Mouse (Mus musculus): ENCODE data around the gene Rgl2. TPM values are rescaled to one million over a fixed set of nuclear protein-coding genes. Genes with fewer than 3 reads are reported as not detected.
A peak's percentile ranks its signal among the peaks of the same experiment; 100 is the strongest.

The Rgl2 gene
- polyA plus RNA-seq, 1 experiment = 528 TPM

DNA sequence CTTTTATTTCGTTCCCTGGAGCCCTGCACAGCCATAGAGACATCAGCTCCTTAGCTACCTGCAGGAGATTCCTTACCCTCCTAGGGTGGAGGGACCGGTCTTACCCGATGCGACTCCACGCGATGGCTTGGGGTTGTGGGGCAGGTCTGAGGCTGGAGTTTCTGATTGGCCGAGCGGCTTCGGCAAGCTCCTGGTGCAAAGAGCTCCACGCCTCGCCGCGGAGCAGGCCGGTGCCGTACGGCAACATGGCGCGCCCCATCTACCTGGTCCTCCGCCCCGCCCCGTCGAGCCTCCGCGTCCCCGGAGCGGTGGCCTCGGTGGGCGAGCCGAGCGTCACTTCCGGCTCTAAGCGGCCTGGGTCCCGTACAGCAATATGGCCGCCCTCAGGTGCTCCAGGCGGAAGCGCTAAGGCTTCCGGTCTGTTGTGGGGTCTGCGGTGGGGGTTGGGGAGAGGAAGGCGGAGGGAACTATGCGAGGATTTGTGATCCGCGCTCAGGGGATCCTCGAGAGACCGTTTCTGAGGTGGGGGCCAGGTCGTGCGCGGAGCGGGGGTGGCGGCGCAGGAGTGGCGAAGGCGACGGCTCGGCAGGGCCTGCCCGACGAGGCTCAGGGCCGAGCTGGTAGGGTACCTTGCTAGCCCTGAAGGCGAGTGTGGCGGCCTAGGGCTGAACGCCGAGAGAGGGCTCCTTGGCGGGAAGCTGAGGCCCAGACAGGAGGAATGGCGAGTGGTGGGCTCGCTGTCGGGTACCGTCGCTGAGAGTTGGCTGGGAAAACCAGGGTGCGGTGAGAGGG lies 20.1 kb upstream of the Rgl2 start, which contains the start of gene Daxx:
Gene Daxx, plus strand, starts transcription at position 338 of the 792 bp plus-strand sequence.
- TF ChIP-seq CTCF (IDR thresholded peaks at IDR 0.05; ENCODE audit: borderline replicate concordance, control insufficient read depth, extremely low read depth, insufficient read depth, low read length, poor library complexity) (peak; percentile 46; the same call in 1 of the 2 replicates), POLR2A (IDR thresholded peaks at IDR 0.05; ENCODE audit: control insufficient read depth, extremely low read depth, insufficient read depth, low read length, poor library complexity) (peak; percentile 70)
- Histone ChIP-seq H3K27ac (ENCODE audit: control insufficient read depth, insufficient read depth, low read length) (peak within 1 kb of the TSS; percentile 85), H3K4me3 (ENCODE audit: control insufficient read depth, insufficient read depth, low read length) (peak within 1 kb of the TSS; percentile 94), H3K36me3 (ENCODE audit: control insufficient read depth, insufficient read depth, low read length) (peaks cover 25% of the 10 kb centered on the region), H3K4me1 (replicated peaks; ENCODE audit: control insufficient read depth, insufficient read depth, low read length) (peaks cover 18% of the 10 kb centered on the region), H3K27me3 (ENCODE audit: control insufficient read depth, insufficient read depth, low read length) (no peaks in the 10 kb centered on the region)
- peak; percentile 99 for DNase-seq
- 2% methylated on average over 68 of the region's 68 CpGs for WGBS

DNA sequence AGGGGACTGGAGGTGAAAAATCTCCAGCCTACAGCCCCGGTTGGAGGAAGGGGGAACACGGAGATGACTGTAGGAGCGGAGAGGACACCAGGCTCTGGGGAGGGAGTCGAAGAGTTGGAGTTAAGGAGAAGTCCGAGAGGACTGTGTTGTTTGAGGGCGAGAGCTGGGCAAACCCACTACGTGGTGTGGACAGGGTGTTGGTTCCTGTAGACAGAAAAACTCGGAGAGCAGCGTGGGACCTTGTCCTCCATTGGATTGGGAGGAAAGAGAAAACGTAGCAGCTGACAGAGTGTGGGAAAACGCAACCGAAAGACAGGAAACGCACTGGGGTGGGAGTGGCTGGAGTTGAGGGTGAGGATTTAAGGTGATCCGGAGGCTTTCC lies 19.5 kb upstream of the Rgl2 start:
- WGBS = under 1% methylated on average over 14 of the region's 14 CpGs
- peaks cover 25% of the 10 kb centered on the region for H3K36me3 ChIP-seq (ENCODE audit: control insufficient read depth, insufficient read depth, low read length)
- peak overlapping the region; percentile 85 for H3K27ac ChIP-seq (ENCODE audit: control insufficient read depth, insufficient read depth, low read length)
- DNase-seq = peak; percentile 58
- peaks cover 19% of the 10 kb centered on the region for H3K4me1 ChIP-seq (replicated peaks; ENCODE audit: control insufficient read depth, insufficient read depth, low read length)
- H3K27me3 ChIP-seq (ENCODE audit: control insufficient read depth, insufficient read depth, low read length) = no peaks in the 10 kb centered on the region
- TF ChIP-seq POLR2A (IDR thresholded peaks at IDR 0.05; ENCODE audit: control insufficient read depth, extremely low read depth, insufficient read depth, low read length, poor library complexity) (no peak; the same call in 1 of the 2 replicates), CTCF (IDR thresholded peaks at IDR 0.05; ENCODE audit: borderline replicate concordance, control insufficient read depth, extremely low read depth, insufficient read depth, low read length, poor library complexity) (no peak)
- H3K4me3 ChIP-seq (ENCODE audit: control insufficient read depth, insufficient read depth, low read length) = peak overlapping the region; percentile 94

DNA sequence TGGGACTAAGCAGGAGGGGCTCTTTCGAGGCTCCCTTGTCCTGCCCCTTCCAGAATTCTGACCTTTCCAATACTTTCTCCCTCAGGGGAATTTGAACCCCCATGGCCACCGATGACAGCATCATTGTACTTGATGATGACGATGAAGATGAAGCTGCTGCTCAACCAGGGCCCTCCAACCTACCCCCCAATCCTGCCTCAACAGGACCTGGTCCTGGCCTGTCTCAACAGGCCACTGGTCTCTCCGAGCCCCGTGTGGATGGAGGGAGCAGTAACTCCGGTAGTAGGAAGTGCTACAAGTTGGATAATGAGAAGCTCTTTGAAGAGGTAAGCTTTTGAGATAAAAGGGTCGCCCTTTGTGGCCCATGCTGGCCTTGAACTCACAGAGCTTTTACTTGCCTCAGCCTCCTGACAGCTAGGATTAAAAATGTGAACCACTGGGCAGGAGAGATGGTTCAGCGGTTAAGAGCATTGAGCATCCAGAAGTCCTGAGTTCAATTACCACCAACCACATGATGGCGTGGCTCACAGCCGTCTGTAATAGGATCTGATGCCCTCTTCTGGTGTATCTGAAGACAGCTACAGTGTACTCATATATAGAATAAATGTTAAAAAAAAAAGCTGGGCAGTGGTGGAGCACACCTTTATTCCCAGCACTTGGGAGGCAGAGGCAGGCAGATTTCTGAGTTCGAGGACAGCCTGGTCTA lies 18.8 kb upstream of the Rgl2 start:
- peak overlapping the region; percentile 94 for H3K4me3 ChIP-seq (ENCODE audit: control insufficient read depth, insufficient read depth, low read length)
- peak overlapping the region; percentile 85; the same call in 1 of the 2 replicates for H3K27ac ChIP-seq (ENCODE audit: control insufficient read depth, insufficient read depth, low read length)
- peaks cover 25% of the 10 kb centered on the region for H3K36me3 ChIP-seq (ENCODE audit: control insufficient read depth, insufficient read depth, low read length)
- TF ChIP-seq POLR2A (IDR thresholded peaks at IDR 0.05; ENCODE audit: control insufficient read depth, extremely low read depth, insufficient read depth, low read length, poor library complexity) = no peak
- no peak for TF ChIP-seq CTCF (IDR thresholded peaks at IDR 0.05; ENCODE audit: borderline replicate concordance, control insufficient read depth, extremely low read depth, insufficient read depth, low read length, poor library complexity)
- H3K4me1 ChIP-seq (replicated peaks; ENCODE audit: control insufficient read depth, insufficient read depth, low read length) = peaks cover 23% of the 10 kb centered on the region
- 48% methylated on average over 11 of the region's 11 CpGs for WGBS
- DNase-seq = no peak
- no peaks in the 10 kb centered on the region for H3K27me3 ChIP-seq (ENCODE audit: control insufficient read depth, insufficient read depth, low read length)

DNA sequence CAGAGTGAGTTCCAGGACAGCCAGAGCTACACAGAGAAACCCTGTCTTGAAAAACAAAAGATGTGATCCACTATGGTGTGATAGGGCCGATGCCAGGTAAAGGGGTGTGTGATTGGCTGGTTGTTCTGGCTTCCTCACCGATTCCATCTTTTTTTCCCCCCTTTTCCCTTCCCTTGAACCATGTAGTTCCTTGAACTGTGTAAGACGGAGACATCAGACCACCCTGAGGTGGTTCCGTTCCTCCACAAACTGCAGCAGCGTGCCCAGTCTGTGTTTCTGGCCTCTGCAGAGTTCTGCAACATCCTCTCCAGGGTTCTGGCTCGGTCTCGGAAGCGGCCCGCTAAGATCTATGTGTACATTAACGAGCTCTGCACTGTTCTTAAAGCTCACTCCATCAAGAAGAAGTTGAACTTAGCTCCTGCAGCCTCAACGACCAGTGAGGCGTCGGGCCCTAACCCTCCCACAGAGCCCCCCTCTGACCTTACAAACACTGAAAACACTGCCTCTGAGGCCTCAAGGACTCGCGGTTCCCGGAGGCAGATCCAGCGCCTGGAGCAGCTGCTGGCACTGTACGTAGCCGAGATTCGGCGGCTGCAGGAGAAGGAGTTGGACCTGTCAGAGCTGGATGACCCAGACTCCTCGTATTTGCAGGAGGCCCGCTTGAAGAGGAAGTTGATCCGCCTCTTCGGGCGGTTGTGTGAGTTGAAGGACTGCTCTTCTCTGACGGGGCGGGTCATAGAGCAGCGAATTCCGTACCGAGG lies 18.1 kb upstream of the Rgl2 start:
- Histone ChIP-seq H3K27ac (ENCODE audit: control insufficient read depth, insufficient read depth, low read length) (no peak overlapping the region), H3K36me3 (ENCODE audit: control insufficient read depth, insufficient read depth, low read length) (peaks cover 25% of the 10 kb centered on the region), H3K4me1 (replicated peaks; ENCODE audit: control insufficient read depth, insufficient read depth, low read length) (peaks cover 23% of the 10 kb centered on the region), H3K4me3 (ENCODE audit: control insufficient read depth, insufficient read depth, low read length) (no peak overlapping the region), H3K27me3 (ENCODE audit: control insufficient read depth, insufficient read depth, low read length) (no peaks in the 10 kb centered on the region)
- no peak for DNase-seq
- TF ChIP-seq POLR2A (IDR thresholded peaks at IDR 0.05; ENCODE audit: control insufficient read depth, extremely low read depth, insufficient read depth, low read length, poor library complexity) = no peak
- no peak for TF ChIP-seq CTCF (IDR thresholded peaks at IDR 0.05; ENCODE audit: borderline replicate concordance, control insufficient read depth, extremely low read depth, insufficient read depth, low read length, poor library complexity)
- WGBS = 93% methylated on average over 31 of the region's 31 CpGs

DNA sequence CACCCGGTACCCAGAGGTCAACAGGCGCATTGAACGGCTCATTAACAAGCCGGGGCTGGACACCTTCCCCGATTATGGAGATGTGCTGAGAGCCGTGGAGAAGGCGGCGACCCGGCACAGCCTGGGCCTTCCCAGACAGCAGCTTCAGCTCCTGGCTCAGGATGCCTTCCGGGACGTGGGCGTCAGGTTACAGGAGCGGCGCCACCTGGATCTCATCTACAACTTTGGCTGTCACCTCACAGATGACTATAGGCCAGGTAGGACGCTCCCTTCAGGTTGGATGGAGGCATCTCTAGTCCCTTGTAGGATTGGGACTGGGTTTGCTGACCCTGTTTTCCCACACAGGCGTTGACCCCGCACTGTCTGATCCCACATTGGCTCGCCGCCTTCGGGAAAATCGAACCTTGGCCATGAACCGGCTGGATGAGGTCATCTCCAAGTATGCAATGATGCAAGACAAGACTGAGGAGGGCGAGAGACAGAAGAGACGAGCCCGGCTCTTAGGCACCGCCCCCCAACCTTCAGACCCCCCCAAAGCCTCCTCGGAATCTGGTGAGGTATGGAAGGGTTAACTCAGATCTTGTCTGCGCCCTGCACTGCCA lies 17.4 kb upstream of the Rgl2 start:
- no peak overlapping the region for H3K4me3 ChIP-seq (ENCODE audit: control insufficient read depth, insufficient read depth, low read length)
- H3K27ac ChIP-seq (ENCODE audit: control insufficient read depth, insufficient read depth, low read length) = no peak overlapping the region
- TF ChIP-seq CTCF (IDR thresholded peaks at IDR 0.05; ENCODE audit: borderline replicate concordance, control insufficient read depth, extremely low read depth, insufficient read depth, low read length, poor library complexity) (no peak), POLR2A (IDR thresholded peaks at IDR 0.05; ENCODE audit: control insufficient read depth, extremely low read depth, insufficient read depth, low read length, poor library complexity) (no peak)
- peaks cover 25% of the 10 kb centered on the region for H3K36me3 ChIP-seq (ENCODE audit: control insufficient read depth, insufficient read depth, low read length)
- no peaks in the 10 kb centered on the region for H3K27me3 ChIP-seq (ENCODE audit: control insufficient read depth, insufficient read depth, low read length)
- WGBS = 92% methylated on average over 28 of the region's 28 CpGs
- H3K4me1 ChIP-seq (replicated peaks; ENCODE audit: control insufficient read depth, insufficient read depth, low read length) = peaks cover 26% of the 10 kb centered on the region
- no peak for DNase-seq

DNA sequence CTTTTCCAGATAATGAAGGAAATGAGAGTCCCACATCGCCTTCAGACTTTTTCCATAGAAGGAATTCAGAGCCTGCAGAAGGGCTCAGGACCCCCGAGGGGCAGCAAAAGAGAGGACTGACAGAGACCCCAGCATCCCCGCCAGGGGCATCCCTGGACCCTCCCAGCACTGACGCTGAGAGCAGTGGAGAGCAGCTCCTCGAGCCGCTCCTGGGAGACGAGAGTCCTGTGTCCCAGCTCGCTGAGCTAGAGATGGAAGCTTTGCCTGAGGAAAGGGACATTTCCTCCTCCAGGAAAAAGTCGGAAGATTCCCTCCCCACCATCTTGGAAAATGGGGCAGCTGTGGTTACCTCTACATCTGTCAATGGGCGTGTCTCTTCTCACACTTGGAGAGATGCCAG lies 16.1 kb upstream of the Rgl2 start:
- WGBS = 94% methylated on average over 10 of the region's 10 CpGs
- peaks cover 27% of the 10 kb centered on the region for H3K4me1 ChIP-seq (replicated peaks; ENCODE audit: control insufficient read depth, insufficient read depth, low read length)
- peaks cover 25% of the 10 kb centered on the region for H3K36me3 ChIP-seq (ENCODE audit: control insufficient read depth, insufficient read depth, low read length)
- DNase-seq = no peak
- H3K4me3 ChIP-seq (ENCODE audit: control insufficient read depth, insufficient read depth, low read length) = no peak overlapping the region
- TF ChIP-seq POLR2A (IDR thresholded peaks at IDR 0.05; ENCODE audit: control insufficient read depth, extremely low read depth, insufficient read depth, low read length, poor library complexity) = no peak
- no peaks in the 10 kb centered on the region for H3K27me3 ChIP-seq (ENCODE audit: control insufficient read depth, insufficient read depth, low read length)
- H3K27ac ChIP-seq (ENCODE audit: control insufficient read depth, insufficient read depth, low read length) = no peak overlapping the region

Measured in thymus, adult 2 months (tissue).